Mouse (Mus musculus) lung, postnatal 0 days (tissue): Measurements from ENCODE around the gene Tmem123.

Source experiments
- CTCF ChIP-seq: IDR thresholded peaks from 2 replicates; pipeline ENCODE4 v1.5.1; 2016; ENCODE audit warnings: antibody characterized with exemption, mild to moderate bottlenecking
- EP300 ChIP-seq: IDR thresholded peaks from 2 replicates; pipeline ENCODE4 v1.6.1; 2016; ENCODE audit warnings: antibody characterized with exemption, mild to moderate bottlenecking, control low read depth

- TF ChIP-seq EP300 (no peak), CTCF (no peak)
These were observed 9.1 kb downstream of the Tmem123 start for GRCm38 (mm10) chr9:7772773-7773454.
